Mouse (Mus musculus): ENCODE results near the gene Rasal2.

Rasal2 gene

DNA sequence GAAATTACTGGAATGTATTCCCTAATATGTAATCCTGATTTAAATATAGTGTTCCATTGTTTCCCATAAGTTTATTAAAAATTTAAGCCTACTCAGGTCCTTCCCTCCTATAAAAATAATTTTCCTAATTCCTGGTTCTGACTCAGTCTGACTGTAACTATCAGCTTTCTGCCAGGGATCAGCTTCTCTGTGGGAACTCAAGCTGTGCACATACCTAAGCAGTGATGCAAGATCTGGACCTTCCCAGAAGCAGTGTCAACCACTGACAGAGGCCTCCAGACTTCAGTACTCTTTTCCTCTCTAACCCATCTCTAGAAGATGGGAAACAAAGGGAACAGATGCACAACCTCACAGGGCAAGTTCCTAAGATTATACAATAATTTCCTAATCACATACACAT is 68.9 kb downstream of the Rasal2 start:
- DNase-seq (ENCODE audit: low spot score), result no peak

DNA sequence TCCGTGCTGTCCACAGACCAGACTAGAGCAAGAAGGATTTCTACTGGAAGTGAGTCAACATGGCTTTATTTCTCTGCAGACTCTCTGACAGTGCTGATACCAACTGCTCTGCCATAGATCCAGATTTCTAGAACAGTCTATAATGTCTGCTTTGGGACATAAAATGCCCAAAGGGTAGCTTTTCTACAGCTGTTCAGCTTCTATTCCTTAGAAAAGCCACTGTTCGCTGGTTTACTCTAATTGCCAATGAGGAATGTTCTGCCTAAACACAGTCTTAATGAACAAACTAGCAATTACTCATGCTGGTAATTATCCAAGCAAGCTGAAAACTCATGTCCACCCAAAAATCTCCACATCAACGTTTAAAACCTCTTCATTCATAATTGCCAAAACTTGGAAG is 77.6 kb downstream of the Rasal2 start:
- no peak for DNase-seq (ENCODE audit: low spot score)

DNA sequence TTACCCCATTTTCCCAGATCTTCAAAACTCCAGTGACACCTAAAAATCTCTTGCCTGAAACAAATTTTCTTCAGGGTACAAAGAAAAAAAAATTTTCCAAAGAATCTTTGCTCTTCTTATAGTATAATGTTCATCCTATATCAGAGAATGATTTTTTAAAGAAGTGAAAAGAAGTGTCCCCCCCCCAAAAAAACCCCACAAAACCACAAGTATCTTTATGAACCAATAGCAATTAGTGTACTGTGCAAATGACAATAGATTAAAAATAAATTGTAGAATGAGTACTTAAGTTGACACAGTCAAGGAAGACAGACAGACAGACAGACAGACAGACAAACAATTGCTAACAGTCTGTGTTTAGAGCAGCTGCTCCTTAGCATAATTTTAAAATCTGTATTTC is 84.3 kb downstream of the Rasal2 start:
- DNase-seq (ENCODE audit: low spot score), result no peak

DNA sequence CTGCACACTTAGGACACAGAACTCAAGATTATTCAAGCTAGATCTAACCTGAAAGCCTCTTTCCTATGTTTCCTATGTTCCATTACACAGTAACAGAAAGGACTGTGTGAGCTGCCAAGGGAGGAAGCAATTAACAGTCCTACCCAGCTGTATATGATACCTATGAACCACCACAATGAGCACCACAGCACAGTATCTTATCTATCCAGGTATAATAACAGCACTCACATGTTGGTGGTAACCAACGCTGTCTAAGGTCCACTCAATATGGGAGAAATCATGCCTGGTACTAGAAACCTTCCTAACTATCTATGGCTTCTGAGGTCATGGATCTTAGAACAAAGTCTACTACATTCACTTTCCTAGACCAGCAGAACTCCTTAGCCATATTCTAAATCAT is 89.3 kb downstream of the Rasal2 start:
- DNase-seq (ENCODE audit: low spot score), result no peak

DNA sequence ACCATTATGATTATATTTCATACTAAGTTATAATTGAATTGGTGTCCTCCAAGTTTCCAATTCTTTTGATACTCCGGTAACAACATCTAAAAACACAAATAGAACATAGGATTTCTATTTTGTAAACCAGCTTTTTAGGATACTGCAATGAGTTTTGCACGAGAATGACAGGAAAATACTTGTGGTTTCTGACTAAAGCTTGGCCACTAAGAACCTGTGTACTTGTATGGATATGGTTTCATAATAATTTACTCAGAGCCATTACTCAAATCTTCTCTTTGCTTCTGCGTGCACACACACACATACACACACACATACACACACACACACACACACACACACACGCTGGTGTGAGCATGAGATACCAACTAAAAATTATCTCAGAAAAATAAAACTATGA is 93.5 kb downstream of the Rasal2 start:
- DNase-seq (ENCODE audit: low spot score), result no peak

DNA sequence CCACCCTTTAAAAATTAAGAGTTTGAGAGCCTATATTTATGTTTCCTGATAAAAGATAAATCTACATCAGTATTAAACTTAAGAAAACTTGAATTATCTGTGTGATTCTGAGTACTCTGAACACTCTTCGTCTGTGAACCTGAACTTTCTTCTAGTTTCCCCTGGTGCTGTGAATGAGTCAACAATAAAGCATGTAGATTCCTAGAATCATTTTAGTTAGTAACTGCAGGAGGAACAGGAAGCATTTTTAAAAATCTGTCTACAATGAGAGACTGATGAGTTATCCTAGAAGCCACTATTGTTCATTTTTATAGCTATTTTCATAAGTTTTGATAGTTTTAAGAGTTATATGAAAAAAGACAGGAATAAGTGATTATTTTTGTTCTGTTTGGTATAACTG is 111.1 kb downstream of the Rasal2 start:
- DNase-seq (ENCODE audit: low spot score), result no peak

DNA sequence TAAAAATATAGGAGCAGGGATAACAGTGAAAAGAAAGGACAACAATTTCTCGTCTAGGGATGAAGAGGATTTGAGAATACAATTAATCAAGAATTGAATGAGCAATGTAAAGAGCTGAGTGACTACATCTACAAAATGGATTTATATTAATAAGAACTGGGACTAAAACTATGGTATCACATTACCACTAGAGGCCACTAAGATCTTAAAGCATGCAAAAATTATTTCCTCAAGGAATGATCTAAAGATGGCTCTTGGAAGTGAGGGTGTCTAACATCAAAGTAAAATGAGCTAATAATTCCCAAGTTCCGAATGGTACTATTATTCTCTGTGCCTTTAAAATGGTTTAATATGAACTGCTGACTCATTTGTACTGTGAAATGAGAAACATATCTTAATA is 112.8 kb downstream of the Rasal2 start:
- no peak for DNase-seq (ENCODE audit: low spot score)

DNA sequence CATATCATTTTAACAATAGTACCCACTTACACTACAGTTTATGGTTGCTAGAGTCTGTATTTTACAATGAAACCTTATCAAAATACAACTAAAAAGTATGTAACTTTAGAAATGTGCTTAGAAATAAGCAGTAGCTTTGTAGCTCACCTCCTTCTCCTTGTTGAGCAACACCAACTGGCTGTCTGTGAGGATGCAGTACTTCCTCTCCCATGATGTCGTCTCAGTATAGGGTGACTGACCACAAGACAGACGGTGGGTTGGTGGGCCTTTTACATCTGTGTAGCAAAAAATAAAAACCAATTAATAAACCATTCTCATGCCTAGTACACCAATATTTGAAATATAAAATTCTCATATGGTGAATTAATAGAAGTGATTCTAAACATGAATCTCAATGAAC is 113.4 kb downstream of the Rasal2 start:
- no peak for DNase-seq (ENCODE audit: low spot score)

DNA sequence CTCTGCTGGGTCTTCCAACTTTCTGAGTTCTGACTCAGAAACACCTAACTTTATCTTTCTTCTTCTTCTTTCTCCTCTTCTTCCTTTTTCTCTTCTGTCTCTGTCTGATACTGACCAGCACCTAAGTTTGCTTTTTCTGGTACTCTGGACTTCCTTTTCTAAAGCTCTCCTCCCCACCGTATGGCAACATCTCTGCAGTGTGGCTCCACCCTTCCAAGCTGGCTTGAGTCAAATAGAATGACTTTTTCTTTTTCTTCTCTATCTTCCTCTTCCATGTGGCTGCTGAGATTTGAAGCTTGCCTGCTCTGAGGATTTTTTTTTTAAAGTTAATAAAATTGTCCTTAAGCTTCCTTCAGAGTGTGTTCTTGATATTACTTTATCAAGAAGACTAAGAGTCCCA is 115.3 kb downstream of the Rasal2 start:
- DNase-seq (ENCODE audit: low spot score), result no peak

DNA sequence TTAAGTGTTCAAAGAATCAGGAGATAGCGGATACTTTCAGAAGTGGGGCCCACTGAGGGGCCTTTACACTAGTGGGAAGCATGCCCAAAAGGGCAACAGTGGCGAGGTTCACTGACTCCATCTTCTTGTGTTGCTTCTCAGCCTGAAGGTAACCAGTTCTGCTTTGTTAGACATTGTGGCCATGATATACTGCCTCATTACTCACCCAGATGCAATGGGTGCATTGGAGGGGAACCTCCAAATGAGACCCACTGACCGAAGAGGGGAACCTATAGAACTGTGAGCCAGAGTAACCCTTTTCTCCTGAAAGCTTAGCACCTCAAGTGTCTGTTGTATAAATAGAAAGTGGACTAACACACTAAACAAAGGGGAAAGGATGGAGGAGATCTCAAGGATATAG is 116.5 kb downstream of the Rasal2 start:
- no peak for DNase-seq (ENCODE audit: low spot score)

DNA sequence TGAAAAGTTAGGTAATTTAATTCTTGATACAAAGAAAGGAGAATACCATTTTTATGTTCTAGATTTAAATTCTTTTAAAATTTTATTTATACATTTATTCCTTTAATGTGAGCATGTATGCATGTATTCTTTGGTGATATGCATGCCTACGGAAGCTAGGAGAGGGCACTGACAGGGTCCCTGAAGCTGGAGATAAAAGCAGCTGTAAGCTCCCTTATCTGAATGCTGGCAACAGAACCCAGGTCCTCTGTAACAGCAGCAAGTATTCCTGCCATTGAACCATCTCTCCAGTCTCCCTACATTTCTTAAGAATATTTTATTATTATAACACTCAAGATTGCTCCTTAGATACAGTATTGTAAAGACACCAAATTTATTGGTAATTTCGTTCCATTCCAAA is 122.2 kb downstream of the Rasal2 start:
- no peak for DNase-seq (ENCODE audit: low spot score)

DNA sequence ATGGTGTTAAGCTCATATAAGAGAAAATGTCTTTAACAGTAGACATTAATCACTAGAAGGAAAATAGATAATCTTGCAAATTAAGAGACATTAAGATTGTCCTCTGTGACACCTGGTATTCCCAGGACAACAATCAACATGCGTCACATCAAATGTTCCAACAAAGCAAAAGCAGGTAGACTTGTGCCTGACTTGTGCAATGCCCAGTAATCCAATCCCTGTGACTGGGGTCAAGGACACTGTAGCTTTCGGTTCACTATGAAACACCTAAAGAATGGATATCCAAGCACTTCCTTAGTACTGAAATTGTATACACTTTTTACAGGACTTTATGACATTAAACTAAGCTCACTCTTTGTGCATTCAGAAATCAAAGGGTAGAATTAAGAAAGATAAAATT is 123.1 kb downstream of the Rasal2 start:
- no peak for DNase-seq (ENCODE audit: low spot score)

DNA sequence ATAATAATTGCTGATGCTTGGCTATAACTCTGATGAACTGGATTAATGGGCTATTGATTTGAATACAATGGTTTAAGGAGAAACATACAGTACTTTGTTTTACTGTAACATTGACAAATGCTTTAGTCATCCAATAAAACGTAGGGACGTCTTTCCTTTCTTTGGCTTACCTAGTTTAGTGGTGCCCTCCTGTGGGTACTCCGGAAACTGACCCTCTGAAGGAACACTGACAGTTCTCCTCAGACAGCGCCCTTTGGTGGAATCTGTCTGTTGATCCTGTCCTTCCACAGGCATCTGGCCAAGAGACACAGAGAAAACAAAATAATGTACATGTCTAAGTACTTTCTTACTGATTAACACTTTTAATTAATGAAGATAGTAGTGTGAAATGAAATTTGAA is 125.8 kb downstream of the Rasal2 start:
- peak; percentile 69 for DNase-seq (ENCODE audit: low spot score)

DNA sequence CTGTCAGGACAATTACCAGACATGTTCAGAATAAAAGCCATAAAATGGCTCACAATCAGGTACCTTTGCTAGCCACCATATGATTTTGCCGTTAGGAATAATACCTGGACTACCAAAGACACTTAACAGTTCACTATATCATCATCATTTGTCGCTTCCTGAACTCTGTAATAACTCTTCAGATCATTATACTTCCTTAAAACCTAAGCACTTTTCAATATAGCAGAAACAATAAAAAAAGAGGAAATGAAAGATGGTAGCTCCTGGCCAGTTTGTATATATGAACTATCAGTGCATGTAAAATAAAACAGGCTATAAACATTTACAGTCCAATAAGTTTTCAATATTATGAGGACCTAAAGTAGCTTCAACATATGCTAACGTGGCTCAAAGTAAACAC is 127.0 kb downstream of the Rasal2 start:
- no peak for DNase-seq (ENCODE audit: low spot score)

DNA sequence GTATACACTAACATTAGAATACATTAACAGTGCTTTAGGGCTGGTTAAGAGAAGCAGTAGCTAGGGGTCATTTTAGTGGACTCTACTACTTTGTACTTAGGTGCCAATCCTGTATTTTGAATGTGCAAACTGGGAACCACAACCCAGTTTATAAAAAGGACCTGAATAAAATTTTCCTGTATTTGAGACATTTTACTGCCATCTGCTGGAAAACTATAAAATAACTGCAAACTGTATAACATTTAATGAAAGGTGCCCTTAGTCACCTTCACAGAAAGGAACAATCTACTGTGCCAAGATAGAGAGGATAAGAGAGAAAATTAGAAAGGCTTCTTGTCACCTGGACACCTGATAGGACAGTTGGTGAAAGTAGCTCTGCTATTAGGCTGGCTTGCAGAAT is 131.6 kb downstream of the Rasal2 start:
- no peak for DNase-seq (ENCODE audit: low spot score)

DNA sequence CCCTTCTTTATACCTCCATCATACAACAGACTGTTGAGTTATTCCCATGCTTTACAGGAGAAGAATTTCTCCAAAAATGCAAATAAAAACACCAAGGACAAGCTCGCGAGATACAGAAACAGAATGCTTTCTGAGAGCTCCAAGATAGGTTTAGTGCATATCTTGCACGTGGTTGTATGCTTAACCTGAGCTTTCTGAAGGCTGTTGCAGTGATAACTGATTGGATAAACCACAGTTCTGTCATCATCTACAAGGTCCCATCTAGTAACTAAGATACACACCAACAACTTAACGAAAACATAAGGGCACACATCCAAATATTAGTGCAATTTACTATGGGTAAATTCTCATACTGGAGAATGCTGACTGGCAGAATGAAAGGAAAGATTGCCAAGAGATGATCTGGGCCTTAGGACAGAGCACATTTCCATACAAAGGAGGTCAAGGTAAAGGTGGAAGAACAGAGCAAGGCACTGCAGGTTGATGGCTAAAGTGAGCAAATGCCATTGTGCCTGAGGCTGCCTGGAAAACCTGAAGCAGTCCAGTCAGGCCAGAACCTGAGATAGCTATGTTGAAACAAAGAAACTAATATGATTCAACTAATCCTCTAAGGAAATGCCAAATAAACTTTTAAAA is 136.6 kb downstream of the Rasal2 start:
- no peak for DNase-seq (ENCODE audit: low spot score)

DNA sequence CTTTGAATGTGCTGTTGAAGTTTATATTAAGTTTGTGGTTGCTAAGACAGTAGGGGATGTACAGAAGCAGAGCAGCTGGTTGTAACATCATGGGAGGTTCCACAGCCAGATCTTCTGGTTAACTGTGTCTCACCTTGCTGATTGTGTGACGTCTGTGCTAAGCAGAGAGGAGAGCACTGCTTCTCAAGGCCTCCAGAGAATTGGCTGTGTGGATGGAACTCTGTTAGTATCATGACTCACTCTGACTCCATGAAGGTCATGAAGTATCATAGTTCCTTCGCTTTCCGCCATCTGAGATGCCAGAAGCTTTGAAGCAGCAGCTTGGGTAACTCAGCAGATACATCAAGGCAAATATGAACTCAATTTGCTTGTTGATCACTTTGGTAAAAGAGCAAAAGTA is 144.5 kb downstream of the Rasal2 start:
- no peak for DNase-seq (ENCODE audit: low spot score)

DNA sequence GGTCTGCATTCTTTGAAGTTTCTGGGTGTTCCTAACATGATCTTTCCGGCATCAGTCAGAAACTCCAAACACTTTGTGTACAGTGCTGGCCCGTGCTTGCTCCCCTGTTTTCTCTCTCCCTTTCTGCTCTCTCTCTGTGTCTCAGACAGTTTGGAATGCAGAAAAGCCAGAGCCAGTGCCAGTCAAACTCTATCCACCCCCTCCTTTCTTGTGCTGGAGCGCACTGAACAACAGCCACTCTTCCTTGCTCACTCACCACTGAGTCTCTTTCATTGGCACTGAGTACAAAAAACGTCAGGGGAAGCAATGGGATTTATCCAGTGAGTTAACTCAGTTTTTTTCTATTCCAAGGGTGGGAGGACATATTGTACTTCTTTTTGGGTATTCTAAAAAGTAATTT is 155.8 kb downstream of the Rasal2 start:
- DNase-seq (ENCODE audit: low spot score), result peak; percentile 62

DNA sequence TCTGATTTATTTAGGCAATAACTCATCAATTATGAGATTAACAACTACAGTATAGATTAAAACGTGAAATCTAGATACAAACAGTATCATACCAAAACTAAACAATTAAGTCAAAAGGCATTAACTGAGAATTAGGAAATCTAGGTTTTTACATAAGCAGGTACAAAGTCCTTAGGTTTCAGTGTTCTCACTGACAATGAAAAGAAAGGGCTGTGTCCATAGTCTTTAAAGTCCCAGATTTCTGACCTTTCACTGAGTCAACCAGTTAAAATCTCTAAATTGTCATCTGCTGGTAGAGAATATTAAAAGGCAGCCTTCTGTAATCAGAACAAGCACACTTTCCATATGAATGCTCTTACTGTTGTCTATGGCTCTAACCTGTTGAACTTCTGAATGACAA is 156.6 kb downstream of the Rasal2 start:
- no peak for DNase-seq (ENCODE audit: low spot score)

DNA sequence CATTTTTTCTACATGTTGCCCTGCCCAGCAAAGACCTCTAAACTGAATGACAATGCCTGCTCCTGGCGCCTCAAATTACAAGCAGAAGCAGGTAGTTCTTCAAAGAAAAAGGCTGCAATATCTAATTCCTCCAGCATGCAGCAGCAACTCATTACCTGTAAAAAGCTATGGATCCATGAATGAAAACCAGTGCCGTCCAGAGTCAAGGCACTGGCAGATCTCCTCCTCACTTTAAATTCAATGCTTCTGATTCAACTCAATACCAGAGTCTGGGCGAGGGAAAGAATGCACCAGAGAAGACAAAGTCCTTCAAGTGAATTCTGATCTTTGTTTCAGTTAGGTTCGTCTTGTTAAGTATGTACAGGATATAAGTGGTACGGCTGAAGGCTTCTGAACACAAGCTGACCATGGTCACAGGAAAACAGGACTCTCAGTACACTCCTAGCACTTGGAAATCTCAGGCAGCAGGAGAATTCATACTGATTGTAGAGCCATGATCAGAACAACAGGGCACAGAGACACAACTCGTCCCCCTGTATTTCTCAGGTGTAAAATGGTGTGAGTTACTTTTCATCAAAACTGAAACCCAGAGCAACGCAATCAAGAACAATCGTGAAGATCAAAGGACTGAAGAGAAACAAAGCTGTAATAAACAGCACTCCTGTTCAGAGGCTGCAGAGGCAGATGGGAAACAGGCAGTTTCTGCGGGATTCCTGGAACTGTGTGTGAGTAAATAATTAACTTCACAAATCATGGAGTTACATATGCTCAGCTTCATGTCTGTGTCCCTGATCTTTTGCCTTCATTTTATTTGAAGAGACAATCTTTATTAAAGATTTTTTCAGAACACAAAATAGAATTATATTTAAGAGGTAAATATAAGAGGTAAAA is 158.6 kb downstream of the Rasal2 start:
- no peak for DNase-seq (ENCODE audit: low spot score)

DNA sequence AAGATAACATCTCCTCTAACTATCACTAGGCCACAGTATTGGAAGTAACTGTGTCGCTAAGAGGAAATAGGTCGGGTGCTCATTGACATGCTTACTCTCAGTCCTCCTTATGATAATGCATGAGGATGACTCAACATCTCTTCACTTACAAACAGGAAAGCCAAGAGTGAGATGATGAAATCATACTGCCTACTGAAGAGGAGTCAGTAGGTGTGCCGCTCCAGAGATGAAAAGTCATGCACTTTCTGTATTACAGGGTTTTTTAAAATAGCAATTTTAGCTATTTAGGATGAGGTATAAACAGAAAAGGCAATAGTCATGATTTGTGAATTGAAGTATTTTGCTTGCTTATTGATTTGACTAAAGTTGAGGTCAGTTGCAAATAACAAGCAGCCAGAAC is 164.3 kb downstream of the Rasal2 start:
- no peak for DNase-seq (ENCODE audit: low spot score)

DNA sequence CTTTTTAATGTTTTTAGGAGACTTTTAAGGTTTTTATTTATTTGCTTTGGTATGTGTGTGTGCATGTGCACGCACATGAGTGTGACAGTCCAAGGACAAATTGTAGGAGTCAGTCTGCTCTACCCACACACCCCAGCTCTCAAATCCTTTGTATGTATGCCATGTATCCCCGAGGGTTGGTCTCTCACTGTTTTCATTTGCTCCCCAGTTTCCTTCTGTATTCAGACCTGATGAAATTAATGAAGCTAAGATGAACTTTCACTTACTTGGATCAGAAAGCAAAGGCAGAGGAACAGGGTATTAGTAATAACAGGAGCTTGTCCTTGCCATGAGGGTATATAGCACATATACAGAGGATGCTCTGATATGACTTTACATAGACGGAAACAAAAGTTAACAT is 165.1 kb downstream of the Rasal2 start:
- no peak for DNase-seq (ENCODE audit: low spot score)

DNA sequence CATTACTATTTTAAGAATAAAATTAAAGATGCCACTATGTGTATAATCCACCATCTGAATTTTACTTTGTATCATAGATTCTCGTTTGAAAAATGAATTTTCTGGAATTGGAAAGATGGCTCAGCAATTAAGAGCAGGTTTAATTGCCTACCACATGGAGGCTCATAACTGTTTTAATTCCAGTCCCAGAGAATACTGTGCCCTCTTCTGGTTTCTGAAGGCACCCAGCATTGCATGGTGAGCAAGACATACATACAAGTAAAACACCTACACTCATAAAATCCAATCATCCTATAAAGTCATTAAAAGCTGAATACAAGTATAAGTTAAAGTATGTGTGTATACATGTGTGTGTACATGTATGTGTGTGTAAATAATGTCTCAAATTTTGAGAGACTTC is 165.6 kb downstream of the Rasal2 start:
- DNase-seq (ENCODE audit: low spot score), result no peak

DNA sequence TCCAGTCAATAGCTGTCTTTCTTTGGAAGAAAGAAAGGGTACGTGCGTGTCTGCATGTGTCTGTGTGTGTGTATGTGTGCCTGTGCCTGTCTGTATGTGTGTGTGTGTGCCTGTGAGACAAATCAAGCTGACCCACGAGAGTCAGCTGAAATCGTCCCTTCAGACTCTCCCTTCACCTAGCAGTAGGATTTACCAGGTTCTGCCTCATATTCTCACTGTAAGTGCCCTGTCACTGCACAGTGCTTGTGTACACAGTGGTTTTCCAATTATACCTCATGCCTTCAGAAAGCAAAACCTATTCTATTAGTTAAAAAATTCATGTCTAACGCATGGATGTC is 168.0 kb downstream of the Rasal2 start:
- DNase-seq (ENCODE audit: low spot score), result peak; percentile 57
